ENCODE assay signal across 11 mouse cellular contexts in genomic region chr13:115451244-115451643, GRCm38 (mm10).
A peak's percentile ranks its signal among the peaks of the same experiment; 100 is the strongest.
DNase-seq lines count a peak whose midpoint lies in the region; TF ChIP-seq lines count a peak whose summit lies in the region.
"Had no signal": no experiment of that assay in that cellular context is flagged by ENCODE, and none has a peak within 500 bp of the region (broad histone marks: within the 10 kb centered on the region; RNA-seq: fewer than 3 reads in every experiment).

No protein-coding gene starts in this region.

- no peak overlapping the region for H3K27ac ChIP-seq in layer of hippocampus, adult 2 months
- no peak overlapping the region for H3K27ac ChIP-seq in CH12.LX (ENCODE audit: insufficient read depth, low read depth)
- H3K27ac ChIP-seq: neural tube, embryonic 13.5 days had no signal

- dilution Hi-C loops in CH12.LX (cut with MboI; ENCODE audit: extremely low pct_ligation_motif_present, extremely low pct_unique_long_range_greater_than_20kb, low sequenced_read_pairs), result no loop called here

- in situ Hi-C loops in CH12.LX (cut with MboI; ENCODE audit: low pct_ligation_motif_present, low pct_unique_long_range_greater_than_20kb, low sequenced_read_pairs), result no loop called here

- H3K4me2 ChIP-seq in CH12.LX (ENCODE audit: insufficient read depth, low read depth, poor library complexity, severe bottlenecking), result no peak overlapping the region
- H3K4me2 ChIP-seq: neural tube, embryonic 13.5 days had no signal

- TF ChIP-seq POLR2A in CH12.LX (IDR thresholded peaks at IDR 0.05; ENCODE audit: low read depth, low read length), result no peak

- no peak for TF ChIP-seq EP300 in CH12.LX (IDR thresholded peaks at IDR 0.05; ENCODE audit: low read length)

- peaks cover 15% of the 10 kb centered on the region for H3K9me3 ChIP-seq in CH12.LX (replicated peaks; ENCODE audit: low read length)
- H3K9me3 ChIP-seq: neural tube, embryonic 13.5 days had no signal

- H3K4me3 ChIP-seq in layer of hippocampus, adult 2 months, result no peak overlapping the region
- no peak overlapping the region for H3K4me3 ChIP-seq in CH12.LX (replicated peaks in 1 of 3; ENCODE audit: low read depth in 2 of 3, low read length in 2 of 3, poor library complexity in 1 of 3)
- H3K4me3 ChIP-seq: erythroblast, embryonic 14.5 days; neural tube, embryonic 13.5 days had no signal

- no peaks in the 10 kb centered on the region for H3K27me3 ChIP-seq in CH12.LX (replicated peaks)
- H3K27me3 ChIP-seq: neural tube, embryonic 13.5 days had no signal

- no peak overlapping the region for H3K9ac ChIP-seq in CH12.LX (ENCODE audit: insufficient read depth, low read depth)
- H3K9ac ChIP-seq: neural tube, embryonic 13.5 days had no signal

- no peaks in the 10 kb centered on the region for H3K4me1 ChIP-seq in CH12.LX (ENCODE audit: control insufficient read depth in 1 of 2, insufficient read depth in 2 of 2)
- H3K4me1 ChIP-seq: neural tube, embryonic 13.5 days had no signal

- no peaks in the 10 kb centered on the region for H3K79me2 ChIP-seq in CH12.LX (replicated peaks; ENCODE audit: control insufficient read depth, extremely low read depth, insufficient read depth, poor library complexity, severe bottlenecking)

- DNase-seq in layer of hippocampus, adult 2 months (ENCODE audit: low spot score in 2 of 2), result no peak
- no peak for DNase-seq in layer of hippocampus, postnatal 36 days
- DNase-seq in CH12.LX (ENCODE audit: extremely low read depth), result no peak
- peak; percentile 11 for DNase-seq in MEL-GATA-1-ER (ENCODE audit: extremely low read depth, low read depth)
- peak; percentile 2 for DNase-seq in fibroblast of lung, adult 2 months (ENCODE audit: low read depth)
- DNase-seq in adrenal gland, adult 8-10 months, result no peak
- DNase-seq in ovary, postnatal 10 days (ENCODE audit: low spot score), result no peak
- DNase-seq: cerebellum, adult 11-12 months; thymus, postnatal 14 days had no signal

- peak; percentile 29 for TF ChIP-seq RAD21 in CH12.LX (IDR thresholded peaks at IDR 0.05; ENCODE audit: low read depth, low read length)

- TF ChIP-seq CTCF in layer of hippocampus, adult 2 months (conservative IDR thresholded peaks at IDR 0.05), result peak; percentile 90
- TF ChIP-seq CTCF in CH12.LX (conservative IDR thresholded peaks at IDR 0.05 in 1 of 2, IDR thresholded peaks at IDR 0.05 in 1 of 2; ENCODE audit: low read depth in 2 of 2, low read length in 2 of 2), result peak in 1 of 2 experiments; percentile 44; a peak in 2 of 4 replicates

- H3K36me3 ChIP-seq in CH12.LX (replicated peaks in 1 of 2; ENCODE audit: control insufficient read depth in 1 of 2, insufficient read depth in 1 of 2, low read length in 1 of 2), result no peaks in the 10 kb centered on the region
- H3K36me3 ChIP-seq: neural tube, embryonic 13.5 days had no signal

TF ChIP-seq in CH12.LX, 34 proteins besides CTCF, POLR2A, EP300 and RAD21:
- TF ChIP-seq E2F4 (IDR thresholded peaks at IDR 0.05; ENCODE audit: insufficient replicate concordance, low read depth, low read length) (no peak), USF2 (conservative IDR thresholded peaks at IDR 0.05; ENCODE audit: low read depth, low read length) (no peak), GABPA (IDR thresholded peaks at IDR 0.05; ENCODE audit: insufficient replicate concordance, low read depth, low read length) (no peak), RCOR1 (conservative IDR thresholded peaks at IDR 0.05; ENCODE audit: low read depth, low read length) (no peak), ZKSCAN1 (IDR thresholded peaks at IDR 0.05; ENCODE audit: borderline replicate concordance, low read depth, low read length) (no peak), MAFK (IDR thresholded peaks at IDR 0.05; ENCODE audit: insufficient replicate concordance, low read length) (no peak), UBTF (IDR thresholded peaks at IDR 0.05; ENCODE audit: low read depth, low read length) (no peak)

Comparison
In these comparisons a context has a peak if more than half of its experiments do, and no peak if none do; other contexts are left out.
1. DNase-seq: peak in MEL-GATA-1-ER (single experiment) and fibroblast of lung, adult 2 months (single experiment); none in layer of hippocampus, adult 2 months (0 of 2), layer of hippocampus, postnatal 36 days (0 of 2), CH12.LX (single experiment), adrenal gland, adult 8-10 months (single experiment) and ovary, postnatal 10 days (single experiment).